Mouse (Mus musculus): ENCODE results near the gene Sap18.

Gene Sap18

GRCm38 (mm10) chr14:57810886-57811285 lies 12.9 kb downstream of the Sap18 start:
- H3K4me3 ChIP-seq (replicated peaks; ENCODE audit: low read length), result no peak overlapping the region
- TF ChIP-seq CTCF (conservative IDR thresholded peaks at IDR 0.05; ENCODE audit: low read length) (no peak), POU5F1 (IDR thresholded peaks at IDR 0.05; ENCODE audit: borderline replicate concordance, low read length) (no peak), NANOG (IDR thresholded peaks at IDR 0.05; ENCODE audit: borderline replicate concordance, low read length) (no peak)
- H3K4me1 ChIP-seq (replicated peaks; ENCODE audit: low read depth, low read length), result peaks cover 60% of the 10 kb centered on the region
- no peaks in the 10 kb centered on the region for H3K27me3 ChIP-seq (ENCODE audit: insufficient read depth, low read length)
- no peaks in the 10 kb centered on the region for H3K9me3 ChIP-seq (ENCODE audit: low read length)
- H3K36me3 ChIP-seq (ENCODE audit: insufficient read depth, low read length), result peaks cover 100% of the 10 kb centered on the region

- peaks cover 70% of the 10 kb centered on the region for H3K4me1 ChIP-seq (replicated peaks; ENCODE audit: low read depth, low read length)
- TF ChIP-seq CTCF (conservative IDR thresholded peaks at IDR 0.05; ENCODE audit: low read length), result no peak
- no peak for TF ChIP-seq NANOG (IDR thresholded peaks at IDR 0.05; ENCODE audit: borderline replicate concordance, low read length)
- TF ChIP-seq POU5F1 (IDR thresholded peaks at IDR 0.05; ENCODE audit: borderline replicate concordance, low read length), result no peak
- no peaks in the 10 kb centered on the region for H3K9me3 ChIP-seq (ENCODE audit: low read length)
- no peak overlapping the region for H3K4me3 ChIP-seq (replicated peaks; ENCODE audit: low read length)
- no peaks in the 10 kb centered on the region for H3K27me3 ChIP-seq (ENCODE audit: insufficient read depth, low read length)
- peaks cover 99% of the 10 kb centered on the region for H3K36me3 ChIP-seq (ENCODE audit: insufficient read depth, low read length)
These were observed 13.9 kb downstream of the Sap18 start for GRCm38 (mm10) chr14:57811844-57812243.

- Histone ChIP-seq H3K36me3 (ENCODE audit: insufficient read depth, low read length) (peaks cover 81% of the 10 kb centered on the region), H3K27me3 (ENCODE audit: insufficient read depth, low read length) (no peaks in the 10 kb centered on the region), H3K4me1 (replicated peaks; ENCODE audit: low read depth, low read length) (peaks cover 74% of the 10 kb centered on the region), H3K9me3 (ENCODE audit: low read length) (no peaks in the 10 kb centered on the region), H3K4me3 (replicated peaks; ENCODE audit: low read length) (no peak overlapping the region)
- TF ChIP-seq POU5F1 (IDR thresholded peaks at IDR 0.05; ENCODE audit: borderline replicate concordance, low read length) (no peak), CTCF (conservative IDR thresholded peaks at IDR 0.05; ENCODE audit: low read length) (no peak), NANOG (IDR thresholded peaks at IDR 0.05; ENCODE audit: borderline replicate concordance, low read length) (no peak)
These were observed 22.9 kb downstream of the Sap18 start for GRCm38 (mm10) chr14:57820839-57821238.

GRCm38 (mm10) chr14:57825788-57826751 lies 28.1 kb downstream of the Sap18 start, which contains the start of the genes Ska3 and Mrpl57:
TSS of gene Ska3 (minus strand) at chr14:57826185.
TSS of gene Mrpl57 (plus strand) at chr14:57826234.
- H3K9me3 ChIP-seq (ENCODE audit: low read length), result no peaks in the 10 kb centered on the region
- no peaks in the 10 kb centered on the region for H3K27me3 ChIP-seq (ENCODE audit: insufficient read depth, low read length)
- H3K4me1 ChIP-seq (replicated peaks; ENCODE audit: low read depth, low read length), result peaks cover 50% of the 10 kb centered on the region
- H3K36me3 ChIP-seq (ENCODE audit: insufficient read depth, low read length), result peaks cover 61% of the 10 kb centered on the region
- H3K4me3 ChIP-seq (replicated peaks; ENCODE audit: low read length), result peak within 1 kb of the TSS; percentile 93
- TF ChIP-seq POU5F1 (IDR thresholded peaks at IDR 0.05; ENCODE audit: borderline replicate concordance, low read length) (no peak), CTCF (conservative IDR thresholded peaks at IDR 0.05; ENCODE audit: low read length) (no peak), NANOG (IDR thresholded peaks at IDR 0.05; ENCODE audit: borderline replicate concordance, low read length) (no peak)

- Histone ChIP-seq H3K4me1 (replicated peaks; ENCODE audit: low read depth, low read length) (peaks cover 44% of the 10 kb centered on the region), H3K27me3 (ENCODE audit: insufficient read depth, low read length) (no peaks in the 10 kb centered on the region), H3K36me3 (ENCODE audit: insufficient read depth, low read length) (peaks cover 58% of the 10 kb centered on the region), H3K9me3 (ENCODE audit: low read length) (no peaks in the 10 kb centered on the region), H3K4me3 (replicated peaks; ENCODE audit: low read length) (peak overlapping the region; percentile 93)
- no peak for TF ChIP-seq POU5F1 (IDR thresholded peaks at IDR 0.05; ENCODE audit: borderline replicate concordance, low read length)
- no peak for TF ChIP-seq CTCF (conservative IDR thresholded peaks at IDR 0.05; ENCODE audit: low read length)
- TF ChIP-seq NANOG (IDR thresholded peaks at IDR 0.05; ENCODE audit: borderline replicate concordance, low read length), result no peak
These were observed 29.3 kb downstream of the Sap18 start for GRCm38 (mm10) chr14:57827284-57827683.

GRCm38 (mm10) chr14:57833526-57833925 lies 35.5 kb downstream of the Sap18 start:
- Histone ChIP-seq H3K27me3 (ENCODE audit: insufficient read depth, low read length) (no peaks in the 10 kb centered on the region), H3K4me3 (replicated peaks; ENCODE audit: low read length) (no peak overlapping the region), H3K4me1 (replicated peaks; ENCODE audit: low read depth, low read length) (peaks cover 7% of the 10 kb centered on the region), H3K9me3 (ENCODE audit: low read length) (no peaks in the 10 kb centered on the region), H3K36me3 (ENCODE audit: insufficient read depth, low read length) (peaks cover 79% of the 10 kb centered on the region)
- TF ChIP-seq POU5F1 (IDR thresholded peaks at IDR 0.05; ENCODE audit: borderline replicate concordance, low read length), result no peak
- no peak for TF ChIP-seq NANOG (IDR thresholded peaks at IDR 0.05; ENCODE audit: borderline replicate concordance, low read length)
- no peak for TF ChIP-seq CTCF (conservative IDR thresholded peaks at IDR 0.05; ENCODE audit: low read length)

GRCm38 (mm10) chr14:57835157-57835556 lies 37.2 kb downstream of the Sap18 start:
- H3K4me1 ChIP-seq (replicated peaks; ENCODE audit: low read depth, low read length), result peaks cover 10% of the 10 kb centered on the region
- peaks cover 77% of the 10 kb centered on the region for H3K36me3 ChIP-seq (ENCODE audit: insufficient read depth, low read length)
- no peaks in the 10 kb centered on the region for H3K9me3 ChIP-seq (ENCODE audit: low read length)
- no peaks in the 10 kb centered on the region for H3K27me3 ChIP-seq (ENCODE audit: insufficient read depth, low read length)
- TF ChIP-seq CTCF (conservative IDR thresholded peaks at IDR 0.05; ENCODE audit: low read length) (no peak), POU5F1 (IDR thresholded peaks at IDR 0.05; ENCODE audit: borderline replicate concordance, low read length) (no peak), NANOG (IDR thresholded peaks at IDR 0.05; ENCODE audit: borderline replicate concordance, low read length) (no peak)
- H3K4me3 ChIP-seq (replicated peaks; ENCODE audit: low read length), result no peak overlapping the region

- H3K9me3 ChIP-seq (ENCODE audit: low read length), result no peaks in the 10 kb centered on the region
- H3K4me3 ChIP-seq (replicated peaks; ENCODE audit: low read length), result no peak overlapping the region
These were observed 46.6 kb downstream of the Sap18 start for GRCm38 (mm10) chr14:57844535-57844934.

More at GRCm38 (mm10) chr14:57844535-57844934, 46.6 kb downstream of the Sap18 start:
- no peak for TF ChIP-seq POU5F1 (IDR thresholded peaks at IDR 0.05; ENCODE audit: borderline replicate concordance, low read length)
- no peak for TF ChIP-seq CTCF (conservative IDR thresholded peaks at IDR 0.05; ENCODE audit: low read length)
- TF ChIP-seq NANOG (IDR thresholded peaks at IDR 0.05; ENCODE audit: borderline replicate concordance, low read length), result no peak
- peaks cover 60% of the 10 kb centered on the region for H3K36me3 ChIP-seq (ENCODE audit: insufficient read depth, low read length)
- H3K4me1 ChIP-seq (replicated peaks; ENCODE audit: low read depth, low read length), result peaks cover 50% of the 10 kb centered on the region
- no peaks in the 10 kb centered on the region for H3K27me3 ChIP-seq (ENCODE audit: insufficient read depth, low read length)
